Mouse (Mus musculus): ENCODE data around the gene Ptprd. TPM values are rescaled to one million over a fixed set of nuclear protein-coding genes. Genes with fewer than 3 reads are reported as not detected.

Gene Ptprd
- total and polyA plus RNA-seq, 3 experiments = not detected

GRCm38 (mm10) chr4:78168447-78168846, 43.3 kb downstream of the Ptprd start:
- H3K9me3 ChIP-seq (replicated peaks; ENCODE audit: insufficient read depth, low read length) = no peaks in the 10 kb centered on the region
- H3K79me2 ChIP-seq (ENCODE audit: control insufficient read depth, insufficient read depth, low read length, poor library complexity) = no peaks in the 10 kb centered on the region
- H3K9ac ChIP-seq (ENCODE audit: control insufficient read depth, low read depth, low read length, poor library complexity, severe bottlenecking) = no peak overlapping the region
- H3K27me3 ChIP-seq (ENCODE audit: control insufficient read depth in 1 of 2, insufficient read depth in 2 of 2, low read length in 2 of 2) = no peaks in the 10 kb centered on the region
- no peaks in the 10 kb centered on the region for H3K4me1 ChIP-seq (ENCODE audit: control insufficient read depth in 1 of 2, insufficient read depth in 2 of 2, low read length in 2 of 2)
- H3K4me3 ChIP-seq (ENCODE audit: control insufficient read depth in 1 of 2, insufficient read depth in 1 of 2, low read depth in 2 of 2, low read length in 2 of 2) = no peak overlapping the region
- H3K27ac ChIP-seq (ENCODE audit: control insufficient read depth, low read depth, low read length) = no peak overlapping the region
- no peak for DNase-seq (ENCODE audit: low read depth, low spot score)
- no peaks in the 10 kb centered on the region for H3K36me3 ChIP-seq (ENCODE audit: control insufficient read depth in 1 of 2, insufficient read depth in 2 of 2, low read length in 2 of 2)
- TF ChIP-seq MYC (IDR thresholded peaks at IDR 0.05; ENCODE audit: low read depth, low read length) (no peak), MEF2A (IDR thresholded peaks at IDR 0.05; ENCODE audit: extremely low read depth, insufficient replicate concordance, low read depth, low read length, poor library complexity, severe bottlenecking) (no peak)

DNA sequence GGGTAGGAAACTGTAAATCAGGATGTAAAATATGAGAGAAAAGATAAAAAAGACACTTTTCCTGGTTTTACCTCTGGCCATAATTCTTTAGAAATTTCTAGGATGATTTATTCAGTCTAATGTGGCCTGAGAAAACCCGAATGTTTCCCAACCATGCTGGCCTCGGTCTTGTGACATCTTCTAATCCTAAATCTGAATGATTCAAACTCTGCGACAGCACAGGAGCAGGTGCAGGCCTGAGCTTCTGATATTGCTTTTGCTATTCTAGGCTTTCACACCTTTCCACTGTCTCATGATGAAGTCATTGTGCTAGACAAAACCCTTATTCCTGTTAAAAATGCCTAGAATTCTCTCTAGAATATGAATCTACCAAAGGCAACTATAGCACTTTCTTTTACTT, 51.3 kb downstream of the Ptprd start:
- H3K36me3 ChIP-seq (ENCODE audit: control insufficient read depth in 1 of 2, insufficient read depth in 2 of 2, low read length in 2 of 2) = no peaks in the 10 kb centered on the region
- H3K27ac ChIP-seq (ENCODE audit: control insufficient read depth, low read depth, low read length) = no peak overlapping the region
- no peak overlapping the region for H3K9ac ChIP-seq (ENCODE audit: control insufficient read depth, low read depth, low read length, poor library complexity, severe bottlenecking)
- no peak for DNase-seq (ENCODE audit: low read depth, low spot score)
- no peaks in the 10 kb centered on the region for H3K9me3 ChIP-seq (replicated peaks; ENCODE audit: insufficient read depth, low read length)
- no peaks in the 10 kb centered on the region for H3K4me1 ChIP-seq (ENCODE audit: control insufficient read depth in 1 of 2, insufficient read depth in 2 of 2, low read length in 2 of 2)
- H3K79me2 ChIP-seq (ENCODE audit: control insufficient read depth, insufficient read depth, low read length, poor library complexity) = no peaks in the 10 kb centered on the region
- TF ChIP-seq MEF2A (IDR thresholded peaks at IDR 0.05; ENCODE audit: extremely low read depth, insufficient replicate concordance, low read depth, low read length, poor library complexity, severe bottlenecking) = no peak
- TF ChIP-seq CTCF (IDR thresholded peaks at IDR 0.05 in 2 of 3, conservative IDR thresholded peaks at IDR 0.05 in 1 of 3; ENCODE audit: control insufficient read depth in 1 of 3, insufficient read depth in 1 of 3, low read depth in 2 of 3, low read length in 3 of 3, poor library complexity in 1 of 3, severe bottlenecking in 1 of 3) = no peak
- TF ChIP-seq ZMIZ1 (IDR thresholded peaks at IDR 0.05; ENCODE audit: low read depth, low read length) = no peak
- TF ChIP-seq ZNF384 (IDR thresholded peaks at IDR 0.05; ENCODE audit: low read depth, low read length) = no peak
- TF ChIP-seq JUND (IDR thresholded peaks at IDR 0.05; ENCODE audit: low read depth, low read length) = no peak
- TF ChIP-seq ETS1 (IDR thresholded peaks at IDR 0.05; ENCODE audit: low read depth, low read length) = no peak
- TF ChIP-seq ELF1 (IDR thresholded peaks at IDR 0.05; ENCODE audit: low read depth, low read length) = no peak
- TF ChIP-seq ZKSCAN1 (IDR thresholded peaks at IDR 0.05; ENCODE audit: low read depth, low read length) = no peak
- no peak for TF ChIP-seq POLR2AphosphoS2 (IDR thresholded peaks at IDR 0.05; ENCODE audit: low read length)
- no peak for TF ChIP-seq SIN3A (IDR thresholded peaks at IDR 0.05; ENCODE audit: low read length)
- TF ChIP-seq MYB (IDR thresholded peaks at IDR 0.05; ENCODE audit: low read depth, low read length) = no peak
- TF ChIP-seq TBP (IDR thresholded peaks at IDR 0.05; ENCODE audit: low read depth, low read length) = no peak
- TF ChIP-seq RCOR1 (IDR thresholded peaks at IDR 0.05; ENCODE audit: low read depth, low read length) = no peak
- H3K4me3 ChIP-seq (ENCODE audit: control insufficient read depth in 1 of 2, insufficient read depth in 1 of 2, low read depth in 2 of 2, low read length in 2 of 2) = no peak overlapping the region
- no peaks in the 10 kb centered on the region for H3K27me3 ChIP-seq (ENCODE audit: control insufficient read depth in 1 of 2, insufficient read depth in 2 of 2, low read length in 2 of 2)

GRCm38 (mm10) chr4:78150561-78150960, 61.2 kb downstream of the Ptprd start:
- H3K36me3 ChIP-seq (ENCODE audit: control insufficient read depth in 1 of 2, insufficient read depth in 2 of 2, low read length in 2 of 2) = no peaks in the 10 kb centered on the region
- H3K9ac ChIP-seq (ENCODE audit: control insufficient read depth, low read depth, low read length, poor library complexity, severe bottlenecking) = no peak overlapping the region
- DNase-seq (ENCODE audit: low read depth, low spot score) = no peak
- no peaks in the 10 kb centered on the region for H3K9me3 ChIP-seq (replicated peaks; ENCODE audit: insufficient read depth, low read length)
- no peaks in the 10 kb centered on the region for H3K79me2 ChIP-seq (ENCODE audit: control insufficient read depth, insufficient read depth, low read length, poor library complexity)
- no peaks in the 10 kb centered on the region for H3K27me3 ChIP-seq (ENCODE audit: control insufficient read depth in 1 of 2, insufficient read depth in 2 of 2, low read length in 2 of 2)
- no peak overlapping the region for H3K4me3 ChIP-seq (ENCODE audit: control insufficient read depth in 1 of 2, insufficient read depth in 1 of 2, low read depth in 2 of 2, low read length in 2 of 2)
- H3K27ac ChIP-seq (ENCODE audit: control insufficient read depth, low read depth, low read length) = no peak overlapping the region
- H3K4me1 ChIP-seq (ENCODE audit: control insufficient read depth in 1 of 2, insufficient read depth in 2 of 2, low read length in 2 of 2) = no peaks in the 10 kb centered on the region
- no peak for TF ChIP-seq RAD21 (IDR thresholded peaks at IDR 0.05; ENCODE audit: low read depth, low read length)
- TF ChIP-seq GABPA (IDR thresholded peaks at IDR 0.05; ENCODE audit: low read depth, low read length) = no peak
- no peak for TF ChIP-seq TCF12 (IDR thresholded peaks at IDR 0.05; ENCODE audit: low read depth, low read length)
- no peak for TF ChIP-seq TBP (IDR thresholded peaks at IDR 0.05; ENCODE audit: low read depth, low read length)
- TF ChIP-seq NELFE (IDR thresholded peaks at IDR 0.05; ENCODE audit: low read depth, low read length) = no peak
- TF ChIP-seq EP300 (IDR thresholded peaks at IDR 0.05; ENCODE audit: low read depth in 1 of 2, low read length in 2 of 2) = no peak
- no peak for TF ChIP-seq POLR2A (IDR thresholded peaks at IDR 0.05; ENCODE audit: control insufficient read depth in 1 of 2, insufficient read depth in 1 of 2, low read depth in 1 of 2, low read length in 2 of 2, poor library complexity in 1 of 2)
- TF ChIP-seq MAFK (IDR thresholded peaks at IDR 0.05; ENCODE audit: borderline replicate concordance, low read depth, low read length) = no peak
- TF ChIP-seq ZMIZ1 (IDR thresholded peaks at IDR 0.05; ENCODE audit: low read depth, low read length) = no peak
- TF ChIP-seq KAT2A (conservative IDR thresholded peaks at IDR 0.05; ENCODE audit: low read depth, low read length) = no peak
- TF ChIP-seq MAZ (IDR thresholded peaks at IDR 0.05; ENCODE audit: low read depth, low read length) = no peak
- no peak for TF ChIP-seq HCFC1 (IDR thresholded peaks at IDR 0.05; ENCODE audit: low read depth, low read length)
- TF ChIP-seq CHD2 (IDR thresholded peaks at IDR 0.05; ENCODE audit: low read length) = no peak
- TF ChIP-seq MYB (IDR thresholded peaks at IDR 0.05; ENCODE audit: low read depth, low read length) = no peak
- TF ChIP-seq GATA1 (IDR thresholded peaks at IDR 0.05; ENCODE audit: low read depth, low read length) = no peak
- TF ChIP-seq UBTF (IDR thresholded peaks at IDR 0.05; ENCODE audit: borderline replicate concordance, insufficient read depth, low read depth, low read length) = no peak
- TF ChIP-seq SIN3A (IDR thresholded peaks at IDR 0.05; ENCODE audit: low read length) = no peak

Data from MEL (cell line).